Mouse (Mus musculus) brain, adult 2 months (tissue): ENCODE data around the gene Arhgap9.

Experiments used
- DNase-seq: peaks from one replicate; pipeline ENCODE4 v3.0.0; 2011; ENCODE audit warnings: low read depth, low spot score

Gene Arhgap9

DNA sequence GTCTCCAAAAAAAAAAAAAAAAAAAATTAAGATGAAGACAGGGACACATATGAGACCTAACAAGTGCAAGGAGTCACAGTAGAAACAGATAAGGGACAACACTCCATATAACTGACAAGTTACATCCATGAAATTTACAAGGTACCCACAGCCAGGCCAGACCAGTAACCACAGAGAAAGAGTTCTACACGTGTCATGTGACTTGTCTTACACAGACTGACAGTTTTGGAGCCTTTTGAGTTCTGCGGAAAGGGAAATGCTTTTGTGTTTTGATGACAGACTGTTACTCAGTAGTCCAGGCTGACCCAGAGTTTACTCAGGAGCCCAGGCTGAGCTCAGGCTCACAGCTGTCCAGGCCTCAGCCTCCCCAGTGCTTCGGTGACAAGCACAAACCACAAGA, 21.3 kb downstream of the Arhgap9 start:
- DNase-seq: no peak

DNA sequence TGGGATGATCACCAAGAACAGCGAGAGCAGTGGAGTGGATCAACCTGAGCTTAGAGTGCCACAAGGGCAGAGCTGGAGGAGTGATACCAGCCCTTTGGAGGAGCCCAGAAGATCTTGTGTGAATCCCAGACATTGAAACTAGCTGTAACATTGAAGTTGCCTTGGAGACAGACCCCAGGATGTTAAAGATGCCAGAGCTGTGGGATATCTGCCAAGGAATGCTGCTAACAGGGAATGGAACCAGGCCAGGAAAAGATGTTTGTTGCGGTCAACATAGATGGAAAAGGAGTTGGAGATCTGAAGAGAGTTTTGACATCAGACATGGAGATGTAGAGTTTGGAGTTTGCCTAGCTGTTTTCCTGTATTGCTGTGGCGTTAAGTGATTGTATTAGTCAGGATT, 24.4 kb downstream of the Arhgap9 start:
- DNase-seq: no peak

DNA sequence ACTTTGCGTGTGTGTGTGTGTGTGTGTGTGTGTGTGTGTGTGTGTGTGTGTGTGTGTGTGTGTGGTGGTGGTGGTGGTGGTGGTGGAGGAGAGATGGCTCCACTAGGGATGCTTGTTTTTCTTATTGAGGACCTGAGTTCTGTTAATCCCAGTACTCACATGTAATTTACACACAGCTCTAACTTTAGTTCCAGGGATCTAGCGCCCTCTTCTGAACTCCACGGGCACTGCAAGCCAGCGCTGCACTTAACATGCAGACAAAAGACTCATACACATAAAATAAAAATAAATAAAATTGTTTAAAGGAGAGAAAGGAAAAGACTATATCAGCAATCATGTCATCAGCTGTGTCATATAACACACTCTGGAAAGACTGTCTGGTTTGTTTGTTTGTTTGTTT, 27.2 kb downstream of the Arhgap9 start:
- no peak for DNase-seq

DNA sequence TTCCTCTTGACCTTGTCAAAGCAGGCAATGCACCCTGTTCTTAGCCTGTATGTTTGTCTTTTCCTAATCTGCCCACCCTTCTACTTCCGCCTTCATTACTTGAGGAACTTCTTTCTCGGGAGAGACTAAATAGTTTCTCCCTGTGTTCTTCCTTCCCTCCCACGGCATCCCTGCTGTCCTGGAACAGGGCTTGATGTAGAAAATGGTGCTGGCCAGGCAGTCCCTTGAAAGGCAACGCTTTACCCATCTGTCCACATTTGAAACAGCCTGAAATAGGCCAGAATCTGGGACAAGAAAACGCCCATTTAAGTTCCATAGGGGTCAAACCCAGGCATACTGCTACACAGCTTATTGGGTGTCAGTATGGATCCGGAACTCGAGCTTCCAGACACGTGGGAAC, 28.0 kb downstream of the Arhgap9 start:
- peak; percentile 76 for DNase-seq

DNA sequence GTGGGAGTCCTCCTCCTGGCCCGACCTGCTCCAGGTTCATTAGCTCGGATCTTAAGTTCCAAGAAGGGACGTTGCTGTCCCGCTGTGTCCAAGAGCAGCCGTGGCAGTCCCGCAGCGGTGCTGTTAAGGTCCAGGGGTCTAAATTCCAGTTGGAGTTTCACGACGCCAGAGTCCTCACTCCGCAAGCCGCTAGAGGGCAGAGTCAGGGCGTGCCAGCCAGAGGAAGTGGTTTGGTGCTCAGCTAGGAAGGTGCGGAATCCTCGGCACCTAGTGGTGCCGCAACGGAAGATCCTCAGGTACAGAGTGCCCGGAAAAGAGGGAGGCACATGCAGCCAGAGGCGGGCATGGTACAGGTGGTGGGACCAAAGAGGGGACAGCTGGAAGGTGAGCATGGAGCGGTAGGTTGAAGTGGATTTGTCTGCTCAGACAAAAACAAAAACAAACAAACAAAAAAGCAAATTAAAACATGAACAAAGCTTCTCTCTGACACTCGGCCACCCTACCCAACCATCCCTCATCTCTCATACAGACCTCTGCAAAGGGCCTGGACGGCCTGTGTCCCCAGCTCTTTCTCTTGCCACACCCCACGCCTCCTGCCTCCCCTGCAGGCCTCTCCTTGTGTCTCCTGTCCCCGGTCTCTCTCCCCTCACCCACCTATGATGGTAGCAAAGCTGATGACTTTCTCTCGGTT, 29.0 kb downstream of the Arhgap9 start:
- peak; percentile 89 for DNase-seq

DNA sequence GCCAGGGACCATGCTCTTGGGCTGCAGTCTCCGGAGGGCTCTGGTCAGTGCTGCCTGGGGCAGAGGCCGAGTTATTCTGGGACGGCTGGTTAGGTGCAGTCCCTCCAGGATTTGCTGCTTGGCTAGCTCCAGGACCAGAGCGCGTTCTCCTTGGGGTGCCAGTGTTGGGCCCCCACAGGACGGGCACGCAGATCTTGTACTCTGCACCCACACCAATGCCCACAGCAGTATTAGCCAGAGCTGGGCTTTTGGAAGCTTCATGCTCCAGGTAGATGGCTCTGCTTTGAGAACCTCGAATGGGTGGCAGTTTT, 29.5 kb downstream of the Arhgap9 start:
- no peak for DNase-seq

DNA sequence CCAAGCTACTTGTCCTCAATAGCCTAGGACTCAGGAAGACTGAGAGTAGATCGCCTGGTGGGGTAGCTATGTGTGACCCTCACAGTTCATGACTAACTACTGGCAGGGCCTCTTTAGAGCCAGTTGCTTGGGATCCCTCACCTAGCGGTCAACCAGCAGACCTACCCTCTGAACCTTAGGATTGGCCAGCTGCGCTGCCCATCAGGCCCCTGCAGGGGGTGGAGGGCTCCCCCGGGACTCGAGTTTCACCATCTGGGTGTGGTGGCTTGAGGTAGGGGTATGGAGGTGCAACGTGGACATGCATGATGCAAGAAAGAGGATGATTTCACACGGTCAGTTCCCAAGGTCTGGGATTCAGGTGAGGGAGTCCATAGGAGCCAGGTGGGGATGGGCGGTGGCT, 30.0 kb downstream of the Arhgap9 start:
- DNase-seq: no peak

DNA sequence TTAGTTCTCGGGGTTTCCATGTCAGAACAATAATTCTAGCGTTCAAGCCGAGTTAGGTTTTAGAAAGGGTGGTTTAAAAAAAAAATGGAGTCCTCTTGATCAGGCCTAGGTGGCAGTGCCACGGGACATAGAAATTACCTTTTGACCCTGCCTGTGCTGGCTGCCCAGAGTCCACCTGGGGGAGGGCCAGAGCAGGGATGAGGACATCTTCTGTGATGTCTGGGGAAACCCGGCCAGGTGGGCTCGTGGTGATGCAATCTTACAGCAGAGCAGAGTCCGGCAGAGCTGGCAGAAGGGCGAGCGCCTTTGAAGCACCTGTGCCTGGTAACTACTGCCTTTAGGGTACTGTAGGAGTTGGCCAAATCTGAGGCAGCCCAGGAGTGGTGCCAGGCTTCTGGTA, 30.4 kb downstream of the Arhgap9 start:
- no peak for DNase-seq

DNA sequence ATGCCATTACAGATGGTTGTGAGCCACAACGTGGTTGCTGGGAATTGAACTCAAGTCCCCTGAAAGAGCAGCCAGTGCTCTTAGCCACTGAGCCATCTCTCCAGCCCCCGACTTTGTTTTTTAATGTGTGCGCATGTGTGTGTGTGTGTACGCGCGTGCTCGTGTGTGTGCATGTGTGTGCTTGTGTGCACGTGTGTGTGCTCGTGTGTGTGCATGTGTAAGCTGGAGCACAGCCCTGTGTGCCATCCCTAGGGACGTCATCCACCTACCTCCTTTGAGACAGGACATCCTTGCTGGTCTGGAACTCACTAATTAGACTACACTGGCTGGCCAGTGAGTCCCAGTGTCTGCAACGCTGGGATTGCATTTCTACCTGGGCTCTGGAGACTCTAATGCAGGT, 31.0 kb downstream of the Arhgap9 start:
- DNase-seq: no peak

DNA sequence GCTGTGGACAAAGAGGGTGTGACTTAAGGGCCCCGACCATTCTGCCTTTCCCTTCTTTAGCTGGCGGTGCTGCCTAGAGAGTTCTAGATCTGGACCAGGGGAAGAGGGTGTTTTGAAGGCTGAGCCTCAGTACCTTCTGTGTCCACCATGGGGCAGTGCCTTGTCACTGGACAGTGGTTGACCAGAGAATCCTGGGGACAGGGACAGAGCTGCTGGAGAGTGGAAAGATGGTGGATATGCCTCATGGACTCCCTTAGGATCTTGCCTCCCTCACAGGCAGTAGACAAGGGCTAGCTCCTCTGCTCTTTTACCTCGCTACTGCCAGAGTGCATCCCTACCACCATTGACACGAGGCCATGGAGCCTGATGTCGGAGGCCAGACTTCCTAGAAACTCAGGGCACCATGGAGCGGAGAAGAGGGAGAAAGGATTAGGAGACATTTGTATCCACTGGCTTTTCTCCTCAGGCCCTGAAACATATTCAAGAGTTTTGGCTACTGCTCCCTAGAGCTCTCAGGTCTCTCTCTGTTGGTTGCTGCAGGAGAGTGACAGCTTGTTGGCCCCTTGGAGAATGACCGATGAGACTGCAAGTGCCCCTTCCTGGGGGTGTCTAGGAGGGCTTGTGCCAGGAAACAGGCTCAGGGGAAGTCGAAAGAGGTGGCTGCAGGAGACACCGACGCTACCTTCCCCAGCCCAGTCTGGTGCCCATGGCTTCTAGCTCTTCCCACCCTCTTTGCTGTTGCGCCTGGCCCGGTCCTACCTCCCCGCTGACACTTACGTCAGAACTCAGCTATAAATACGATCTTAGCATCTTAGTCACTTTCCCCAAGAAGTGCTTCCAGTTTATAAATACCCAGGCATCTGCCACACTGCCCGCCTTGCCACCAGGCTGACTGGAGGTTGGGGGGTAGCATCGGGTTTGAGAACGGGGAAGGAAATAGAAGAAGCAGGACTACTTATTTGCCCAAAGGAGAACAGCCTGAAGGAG, 32.4 kb downstream of the Arhgap9 start, which contains the start of gene Inhbe:
Inhbe (minus strand) TSS at position 503 of the 987 bp plus-strand sequence.
- DNase-seq: peak; percentile 96

DNA sequence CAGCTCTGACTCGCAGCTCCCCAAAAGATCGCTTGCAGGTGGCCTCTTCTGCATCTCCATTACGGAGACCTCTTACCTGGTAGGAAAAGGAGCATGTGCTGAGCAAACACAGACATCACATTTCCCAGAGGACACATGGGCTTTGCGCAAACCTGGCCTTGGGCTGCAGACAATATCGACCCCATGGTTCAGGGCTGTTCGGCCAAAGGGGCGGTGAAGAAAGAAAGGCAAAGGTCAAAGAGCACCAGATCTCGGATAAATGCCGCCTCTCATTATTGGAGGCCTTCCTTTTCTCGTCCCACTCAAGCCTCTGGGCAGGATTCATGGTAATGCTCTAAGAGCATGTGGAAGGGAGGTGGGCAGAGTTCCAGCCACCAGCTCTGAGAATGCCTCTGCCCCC, 33.6 kb downstream of the Arhgap9 start:
- DNase-seq: no peak

DNA sequence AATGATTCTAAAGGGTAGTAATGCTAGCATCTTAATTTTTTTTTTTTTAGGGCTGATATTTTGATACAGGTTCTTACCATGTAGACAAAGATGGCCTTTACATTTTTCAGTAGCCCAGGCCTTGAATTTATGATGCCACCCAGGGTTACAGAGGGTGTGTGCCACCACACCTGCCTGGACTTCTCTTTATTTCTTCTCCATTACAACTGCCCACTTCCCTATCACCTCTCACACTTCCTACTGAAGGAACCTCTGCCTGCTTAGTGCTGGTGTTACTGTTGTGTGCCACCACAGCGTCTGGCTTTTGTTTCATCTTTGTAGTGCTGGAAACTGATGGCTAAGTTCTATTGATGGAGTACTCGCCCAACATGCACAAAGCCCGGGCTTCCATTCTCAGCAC, 39.0 kb downstream of the Arhgap9 start:
- no peak for DNase-seq

DNA sequence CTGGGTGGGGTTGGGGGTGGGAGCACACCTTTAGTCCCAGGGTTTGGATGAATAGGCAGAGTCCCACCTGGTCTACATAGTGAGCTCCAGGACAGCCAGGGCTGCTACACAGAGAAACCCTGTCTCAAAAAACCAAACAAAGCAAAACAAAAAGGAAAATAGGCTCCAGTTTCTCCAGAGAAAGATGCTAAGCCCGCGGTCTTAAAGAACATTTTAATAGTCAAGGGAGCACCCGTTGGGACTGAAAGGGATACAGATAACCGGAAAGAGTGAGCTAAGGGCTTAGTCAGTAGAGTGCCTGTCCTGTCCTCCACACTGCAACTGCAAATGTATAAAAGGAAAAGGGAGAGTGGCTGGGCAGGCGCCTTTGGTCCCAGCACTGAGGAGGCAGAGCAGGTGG, 45.4 kb downstream of the Arhgap9 start:
- no peak for DNase-seq

DNA sequence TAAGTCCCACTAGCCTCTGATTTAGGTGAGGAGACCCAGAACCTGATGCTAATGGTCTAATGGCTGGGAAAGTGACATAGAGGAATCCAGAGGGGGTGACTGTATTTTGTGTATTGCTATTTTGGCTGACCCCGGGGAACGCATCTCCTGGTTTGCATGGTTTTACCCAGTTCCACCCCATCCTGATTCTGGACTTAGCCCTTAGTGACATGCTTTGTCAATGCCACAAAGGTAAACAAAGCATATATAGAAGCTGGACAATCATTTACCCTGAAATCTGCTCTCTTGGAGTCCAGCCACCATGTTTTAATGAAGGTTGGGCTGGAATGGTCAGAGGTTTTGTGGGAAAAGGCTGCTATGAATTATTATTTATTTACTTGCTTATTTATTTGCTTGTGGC, 46.5 kb downstream of the Arhgap9 start:
- no peak for DNase-seq

DNA sequence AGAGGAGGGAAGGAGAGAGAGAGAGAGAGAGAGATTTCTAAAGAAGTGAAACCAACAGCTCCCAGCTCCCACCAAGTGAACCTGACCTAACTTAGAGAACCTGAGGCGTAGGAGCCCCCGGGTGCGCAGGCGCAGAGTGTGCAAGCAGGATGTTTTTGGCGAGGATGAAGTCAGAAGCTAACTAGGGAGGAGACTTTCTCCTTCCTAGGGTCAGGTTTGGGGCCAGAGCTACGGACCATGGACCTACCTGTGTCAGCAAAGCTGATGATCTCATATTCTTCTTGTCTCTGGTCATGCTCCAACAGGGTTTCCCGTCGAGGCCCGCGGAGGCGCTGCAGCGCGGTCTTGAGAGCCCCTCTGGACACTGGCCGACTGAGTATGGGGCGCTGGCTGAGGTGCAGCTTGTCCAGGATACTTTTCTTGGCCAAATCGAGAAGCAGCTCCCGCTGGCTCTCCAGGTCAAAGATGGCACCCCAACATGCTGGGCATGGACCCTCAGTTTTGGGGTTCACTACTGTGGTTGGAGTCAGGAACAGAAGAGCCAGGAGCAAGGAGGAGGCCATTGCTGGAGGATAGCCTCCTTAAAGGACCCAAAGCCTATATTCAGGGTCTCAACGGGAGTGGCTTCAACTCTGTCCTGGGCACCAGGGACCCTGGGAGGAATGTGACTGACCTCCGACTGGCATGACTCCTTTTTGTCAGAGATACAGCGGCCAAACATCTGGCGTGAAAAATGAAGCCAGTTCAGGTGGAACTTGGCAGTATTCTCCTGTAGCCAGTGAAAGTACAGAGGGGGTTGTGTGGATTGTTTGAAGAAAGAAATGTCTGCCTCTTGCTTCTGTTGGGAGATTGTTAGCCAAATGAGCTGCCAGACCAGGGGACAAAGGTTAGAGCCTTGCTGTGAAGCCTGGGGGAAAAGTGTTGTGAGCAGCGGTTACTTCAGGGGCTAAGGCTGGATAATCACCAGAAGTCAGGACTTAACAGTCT, 48.4 kb downstream of the Arhgap9 start, which contains the start of gene Inhbc:
Inhbc (minus strand) TSS at position 598 of the 987 bp plus-strand sequence.
- DNase-seq: no peak

DNA sequence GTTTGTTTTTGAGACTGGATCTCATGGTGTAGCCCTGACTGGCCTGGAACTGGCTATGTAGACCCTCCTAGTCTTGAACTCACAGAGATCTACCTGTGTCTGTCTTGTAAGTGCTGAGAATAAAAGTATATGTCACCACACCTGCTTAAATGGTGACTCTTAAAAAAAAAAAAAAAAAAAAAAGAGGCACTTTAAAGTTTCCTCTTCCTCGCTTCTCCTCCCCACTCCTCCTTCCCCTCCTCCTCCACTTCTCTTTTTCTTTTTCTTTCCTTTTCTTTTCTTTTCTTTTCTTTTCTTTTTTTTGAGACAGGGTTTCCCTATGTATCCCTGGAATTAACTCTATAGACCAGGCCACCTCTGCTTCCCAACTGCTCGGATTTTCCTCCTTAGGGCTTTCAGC, 49.3 kb downstream of the Arhgap9 start:
- DNase-seq: no peak

DNA sequence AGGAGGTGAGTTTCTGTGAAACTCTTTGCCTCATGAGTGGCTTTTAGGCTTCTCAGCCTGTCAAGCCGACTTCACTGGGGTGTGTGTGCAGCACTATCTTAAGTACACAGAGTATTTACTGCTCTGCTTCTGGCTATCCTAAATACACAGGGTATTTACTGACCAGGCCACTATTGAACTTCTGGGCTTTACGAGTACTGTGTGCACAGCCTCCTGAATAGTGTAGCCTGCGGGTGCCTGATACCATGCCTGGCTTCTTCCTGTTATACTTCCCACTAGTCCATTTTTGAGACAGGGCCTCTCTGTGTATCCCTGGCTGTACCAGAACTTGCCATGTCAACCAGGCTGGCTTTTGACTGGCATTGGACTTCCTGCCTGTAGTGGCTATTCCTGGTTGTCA, 55.9 kb downstream of the Arhgap9 start:
- DNase-seq: no peak
